Mouse (Mus musculus) brown adipose tissue, adult 24 weeks (tissue): Measurements from ENCODE around the gene Dhx57. TPM values are rescaled to one million over a fixed set of nuclear protein-coding genes. Genes with fewer than 3 reads are reported as not detected.
"Not testable (repeated sequence)": the region's sequence is repeated elsewhere in the genome, so short reads cannot be mapped to it uniquely, and the experiment has no call there.

ENCODE experiments used
- H3K27ac ChIP-seq: fragments of 200-500 bp; replicated peaks from 2 replicates; pipeline ENCODE4 v1.5.1; 2012; ENCODE audit warnings: low read depth, mild to moderate bottlenecking, low read length
- H3K4me1 ChIP-seq: fragments of 200-500 bp; 2 replicates; pipeline ENCODE4 v1.6.1; 2012; ENCODE audit warnings: low read length, mixed read lengths; ENCODE audit not compliant: control insufficient read depth, insufficient read depth, insufficient read length
- H3K4me3 ChIP-seq: fragments of 200-500 bp; 2 replicates; pipeline ENCODE4 v1.5.1; 2012; ENCODE audit warnings: low read depth, mild to moderate bottlenecking, low read length, moderate library complexity; ENCODE audit not compliant: insufficient read depth
- polyA plus RNA-seq: library from polyadenylated mRNA; stranded (reverse); fragments of >200 nt; gene quantifications from 2 replicates; pipeline ENCODE4 v1.2.4, GENCODE M21; 2012; ENCODE audit not compliant: missing spikeins, insufficient read depth, insufficient read length

The Dhx57 gene
- polyA plus RNA-seq, 1 experiment: 4.5 TPM

DNA sequence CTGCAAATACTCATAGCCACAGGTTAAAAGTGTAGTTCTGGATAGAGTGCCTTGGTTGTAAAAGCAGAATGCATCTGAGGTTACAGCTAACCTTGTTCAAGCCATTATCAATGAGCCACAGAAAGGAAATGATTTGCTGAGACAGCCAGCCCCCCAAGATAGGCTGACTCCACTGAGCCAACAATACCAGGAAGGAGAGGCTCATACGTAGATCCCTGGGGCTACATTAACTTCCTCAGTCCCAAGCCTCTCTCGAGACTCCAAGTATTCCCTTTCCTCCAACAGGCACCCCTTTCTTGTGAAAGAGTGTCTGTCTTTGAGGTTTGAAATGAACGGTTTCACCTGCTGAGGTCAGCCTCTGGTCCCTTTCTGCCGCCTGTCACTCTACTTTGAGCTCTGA is 5.8 kb downstream of the Dhx57 start:
- H3K27ac ChIP-seq: peak overlapping the region; percentile 64
- no peak overlapping the region for H3K4me3 ChIP-seq
- H3K4me1 ChIP-seq: 0 out of 2 replicates have a peak, but pooled peaks cover 3% of the 10 kb centered on the region

DNA sequence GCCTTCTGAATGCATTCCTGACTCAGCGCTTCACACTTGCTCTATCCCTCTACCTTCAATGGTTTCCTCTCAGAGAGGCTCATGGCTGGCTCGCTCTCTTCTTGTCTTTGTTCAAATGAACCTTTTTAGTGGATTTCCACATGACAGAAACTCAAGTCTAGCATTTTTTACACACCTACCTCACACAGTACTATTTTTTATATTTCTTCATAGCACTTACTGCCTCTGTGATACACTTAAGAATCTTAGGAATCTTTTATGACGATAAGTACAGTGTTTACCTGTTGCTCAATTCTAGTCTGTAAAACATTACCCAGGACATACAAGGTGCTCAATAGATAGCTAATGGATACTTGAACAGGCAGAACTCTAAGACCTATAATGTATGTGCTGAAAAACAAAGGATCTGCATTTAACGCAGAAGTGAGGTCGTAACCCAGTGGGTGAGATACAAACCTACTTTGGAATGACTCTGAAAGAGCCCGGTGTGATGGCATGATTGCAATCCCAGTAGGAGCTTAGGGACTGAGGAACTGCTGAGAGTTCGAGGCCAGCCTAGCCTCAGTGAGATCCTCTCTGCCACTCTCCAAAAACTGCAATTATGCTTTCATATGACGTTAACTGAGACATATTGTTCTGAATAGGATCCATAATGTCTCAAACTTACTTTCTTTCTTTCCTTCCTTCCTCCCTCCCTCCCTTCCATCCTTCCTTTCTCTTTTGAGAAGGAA is 10.8 kb downstream of the Dhx57 start:
- H3K4me3 ChIP-seq: no peak overlapping the region
- no peak overlapping the region for H3K27ac ChIP-seq

DNA sequence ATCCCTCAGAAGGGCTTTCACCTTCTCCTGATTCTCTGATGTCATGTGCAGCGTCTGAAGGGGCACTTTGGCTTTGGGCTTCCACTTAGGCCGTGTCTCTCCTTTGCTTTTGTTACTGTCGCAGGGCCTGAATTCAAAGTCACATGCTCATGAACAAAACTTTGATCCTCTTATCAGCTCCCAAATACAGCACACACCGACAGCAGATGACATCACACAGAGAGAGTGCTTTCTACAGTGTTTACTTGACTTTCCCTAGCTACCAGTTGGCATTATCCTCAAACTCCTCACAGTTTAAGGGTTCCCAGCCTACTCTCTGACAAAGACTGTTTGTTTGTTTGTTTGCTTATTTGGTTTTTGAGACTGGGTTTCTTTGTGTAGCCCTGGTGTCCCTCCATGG is 12.0 kb downstream of the Dhx57 start:
- no peak overlapping the region for H3K4me3 ChIP-seq
- no peak overlapping the region for H3K27ac ChIP-seq
- H3K4me1 ChIP-seq: no peaks in the 10 kb centered on the region

More for the DNA sequence above, 10.8 kb downstream of the Dhx57 start:
- H3K4me1 ChIP-seq: 0 out of 2 replicates have a peak, but pooled peaks cover 3% of the 10 kb centered on the region

DNA sequence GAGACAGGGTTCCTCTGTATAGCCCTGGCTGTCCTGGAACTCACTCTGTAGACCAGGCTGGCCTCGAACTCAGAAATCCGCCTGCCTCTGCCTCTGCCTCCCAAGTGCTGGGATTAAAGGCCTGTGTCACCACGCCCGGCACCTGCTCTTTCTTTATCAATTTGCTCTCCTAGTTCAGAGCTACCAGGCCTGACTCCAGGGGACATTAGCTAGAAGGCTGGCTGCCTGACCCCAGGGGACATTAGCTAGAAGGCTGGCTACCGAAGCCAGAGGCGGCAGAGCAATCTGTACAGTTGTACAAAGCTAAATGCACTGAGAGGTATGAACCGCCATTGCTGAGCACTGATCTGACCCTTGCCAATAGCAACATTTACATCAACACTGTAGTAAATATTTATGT is 19.7 kb downstream of the Dhx57 start:
- H3K4me3 ChIP-seq, H3K27ac ChIP-seq, H3K4me1 ChIP-seq: not testable (repeated sequence)

DNA sequence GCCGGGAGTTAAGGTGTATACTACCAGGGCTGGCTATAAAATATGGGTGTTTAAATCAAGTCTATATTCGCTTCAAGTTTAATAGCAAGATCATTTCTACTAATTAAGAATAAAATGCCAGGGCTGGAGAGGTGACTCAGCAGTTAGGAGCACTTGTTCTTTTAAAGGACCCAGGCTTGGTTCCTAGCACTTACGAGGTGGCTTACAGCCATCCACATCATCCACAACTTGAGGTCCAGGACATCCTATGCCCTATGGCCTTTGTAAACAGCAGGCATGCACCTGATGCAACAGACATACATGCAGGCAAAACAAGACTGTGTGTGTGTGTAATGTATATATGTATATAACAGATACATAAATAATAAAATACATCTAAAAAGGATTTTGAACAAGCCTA is 22.1 kb downstream of the Dhx57 start:
- Histone ChIP-seq H3K4me1 (no peaks in the 10 kb centered on the region), H3K27ac (no peak overlapping the region), H3K4me3 (no peak overlapping the region)

DNA sequence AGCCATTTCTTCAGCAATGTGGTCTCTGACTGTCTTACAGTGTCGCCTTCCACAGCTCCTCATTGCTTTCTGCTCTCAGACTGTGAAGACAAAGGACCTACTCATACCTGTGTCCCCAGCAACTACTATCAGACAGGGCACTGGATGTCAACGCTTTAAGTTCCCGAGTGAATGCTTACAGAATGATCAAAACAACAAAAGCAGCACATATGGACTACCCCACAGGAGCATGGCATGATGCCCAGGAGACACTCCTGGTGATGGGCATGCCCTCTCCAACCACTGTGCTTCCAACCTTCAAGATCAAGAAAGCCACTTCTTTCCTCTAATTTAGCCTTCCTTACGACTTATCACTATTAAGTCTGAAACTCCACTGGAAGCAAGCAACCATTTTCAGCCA is 23.2 kb downstream of the Dhx57 start:
- Histone ChIP-seq H3K4me1 (no peaks in the 10 kb centered on the region), H3K27ac (no peak overlapping the region), H3K4me3 (no peak overlapping the region)

DNA sequence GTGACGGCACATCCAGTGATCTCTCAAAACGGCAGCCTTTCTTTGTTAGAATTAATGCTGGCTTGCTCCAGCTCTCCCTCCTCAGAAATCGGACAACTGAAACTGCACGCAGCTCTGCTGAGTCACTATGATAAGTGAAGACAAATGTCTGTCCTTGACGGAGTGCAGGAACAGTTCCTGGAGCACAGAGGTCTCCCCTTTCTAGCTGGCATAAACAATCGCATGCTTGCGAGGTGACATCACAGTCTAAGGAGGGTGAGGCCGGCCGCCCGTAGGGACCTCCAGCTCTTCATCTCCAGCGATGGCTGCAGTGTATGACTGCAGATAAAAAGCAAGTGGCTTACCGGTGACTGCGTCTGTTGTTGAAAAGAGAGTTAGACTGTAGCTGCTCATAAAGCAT is 35.1 kb downstream of the Dhx57 start:
- no peak overlapping the region for H3K4me3 ChIP-seq
- no peaks in the 10 kb centered on the region for H3K4me1 ChIP-seq
- peak overlapping the region; percentile 47; the same call in 1 of the 2 replicates for H3K27ac ChIP-seq

DNA sequence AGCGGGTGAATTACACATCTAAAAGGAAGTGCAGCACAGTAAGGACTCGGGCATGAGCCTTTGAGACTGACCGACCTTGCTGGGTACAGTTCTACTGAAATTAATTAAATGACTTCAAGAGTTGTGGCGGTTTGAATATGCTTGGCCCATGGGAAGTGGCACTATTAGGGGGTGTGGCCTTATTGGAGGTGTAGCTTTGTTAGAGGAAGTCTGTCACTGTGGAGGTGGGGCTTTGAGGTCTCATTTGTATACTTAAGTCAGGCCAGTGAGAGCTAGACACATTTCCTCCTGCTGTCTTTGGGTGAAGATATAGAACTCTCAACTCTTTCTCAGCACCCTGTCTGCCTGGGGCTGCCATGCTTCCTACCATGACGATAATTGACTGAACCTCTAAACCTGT is 35.9 kb downstream of the Dhx57 start:
- 0 out of 2 replicates have a peak overlapping the region, but pooled peaks have one; percentile 16 for H3K27ac ChIP-seq
- H3K4me3 ChIP-seq: no peak overlapping the region
- H3K4me1 ChIP-seq: no peaks in the 10 kb centered on the region

DNA sequence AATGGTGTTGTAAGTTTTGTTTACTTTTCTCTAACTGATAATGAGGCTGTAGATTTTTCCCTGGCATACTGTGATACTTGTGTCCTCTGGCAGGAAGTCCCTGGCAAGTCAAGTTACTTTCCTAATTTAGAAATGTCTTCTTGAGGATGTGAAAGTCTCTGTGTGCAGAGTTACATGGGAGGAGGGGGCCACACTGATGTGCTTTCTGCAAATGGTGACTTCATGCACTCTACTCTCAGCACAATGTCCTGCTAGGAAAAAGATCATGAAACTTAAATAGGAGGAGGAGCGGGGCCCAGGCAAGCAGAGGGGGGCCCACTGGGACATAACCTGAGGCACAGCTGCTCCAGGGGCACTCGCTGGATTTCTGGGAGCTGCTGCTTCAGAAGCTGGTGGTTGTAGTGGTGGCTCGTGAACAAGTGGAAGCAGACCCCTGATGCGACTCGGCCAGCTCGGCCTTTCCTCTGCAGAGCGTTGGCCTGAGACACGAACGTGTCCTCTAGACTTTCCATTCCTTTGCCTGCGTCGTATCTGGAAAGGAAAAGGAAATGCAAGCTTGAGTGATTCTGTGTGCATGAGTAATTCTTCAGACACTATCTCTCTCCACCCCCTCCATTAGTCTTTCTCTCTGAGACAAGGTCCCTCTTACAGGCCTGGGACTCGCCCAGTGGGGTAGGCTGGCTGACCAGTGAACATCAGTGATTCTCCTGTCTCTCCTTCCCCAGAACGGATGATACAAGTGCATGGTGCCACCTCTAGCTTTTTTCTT is 37.3 kb downstream of the Dhx57 start:
- Histone ChIP-seq H3K4me1 (no peaks in the 10 kb centered on the region), H3K27ac (peak overlapping the region; percentile 35; the same call in 1 of the 2 replicates), H3K4me3 (no peak overlapping the region)

DNA sequence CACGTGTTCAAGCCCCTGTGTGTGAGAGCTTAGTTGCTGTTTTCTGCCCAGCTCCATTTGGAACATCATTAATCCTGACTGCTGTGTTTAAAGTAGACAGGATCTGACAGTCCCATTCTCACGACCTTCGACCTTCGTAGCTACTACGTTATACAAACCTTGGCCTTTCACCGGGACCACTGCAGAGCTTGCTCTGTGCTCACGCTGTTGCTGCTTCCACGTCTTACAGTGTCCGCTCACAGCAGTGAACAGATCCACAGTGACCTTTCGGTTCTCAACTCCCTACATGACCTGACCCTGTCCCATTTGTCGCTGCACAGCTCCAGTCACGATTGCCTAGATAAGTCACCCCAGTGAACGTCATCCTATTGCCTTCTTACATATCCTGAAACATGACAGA is 47.2 kb downstream of the Dhx57 start:
- no peak overlapping the region for H3K4me3 ChIP-seq
- no peaks in the 10 kb centered on the region for H3K4me1 ChIP-seq

DNA sequence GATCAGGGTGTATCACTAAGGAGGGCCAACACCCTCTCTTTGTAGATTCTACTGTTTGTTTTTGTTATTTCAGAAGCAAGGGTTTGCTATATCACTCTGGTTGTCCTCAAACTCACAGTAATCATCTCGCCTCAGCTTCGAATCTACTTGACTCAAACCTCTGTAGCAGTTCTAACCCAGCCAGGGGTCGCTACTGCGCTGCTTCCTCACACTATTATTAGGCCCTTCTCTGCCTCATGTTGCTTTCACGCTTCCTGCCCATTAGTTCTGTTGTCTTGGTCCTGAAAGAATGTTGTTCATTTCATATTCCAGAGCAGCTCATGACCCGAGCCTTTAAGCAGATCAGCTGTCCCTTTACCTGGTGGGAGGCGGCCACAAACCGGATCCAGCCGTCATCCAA is 48.7 kb downstream of the Dhx57 start:
- H3K27ac ChIP-seq: no peak overlapping the region
- no peak overlapping the region for H3K4me3 ChIP-seq
- no peaks in the 10 kb centered on the region for H3K4me1 ChIP-seq

More for the DNA sequence above, 47.2 kb downstream of the Dhx57 start:
- H3K27ac ChIP-seq: no peak overlapping the region

DNA sequence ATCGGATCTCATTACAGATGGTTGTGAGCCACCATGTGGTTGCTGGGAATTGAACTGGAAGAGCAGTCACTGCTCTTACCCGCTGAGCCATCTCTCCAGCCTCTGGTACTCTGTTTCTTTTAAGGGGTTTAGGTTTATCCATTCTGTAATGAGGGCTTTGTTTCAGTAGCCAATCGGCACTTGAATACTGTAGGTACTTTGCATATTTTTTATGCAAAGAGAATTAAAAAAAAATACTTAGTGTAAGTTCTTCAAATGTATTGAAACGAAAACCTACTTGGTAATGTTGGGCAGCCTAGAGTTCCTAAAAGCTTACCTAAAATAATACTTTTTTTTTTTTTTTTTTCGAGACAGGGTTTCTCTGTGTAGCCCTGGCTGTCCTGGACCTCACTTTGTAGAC is 52.8 kb downstream of the Dhx57 start:
- H3K4me3 ChIP-seq: no peak overlapping the region
- no peaks in the 10 kb centered on the region for H3K4me1 ChIP-seq
- no peak overlapping the region for H3K27ac ChIP-seq

DNA sequence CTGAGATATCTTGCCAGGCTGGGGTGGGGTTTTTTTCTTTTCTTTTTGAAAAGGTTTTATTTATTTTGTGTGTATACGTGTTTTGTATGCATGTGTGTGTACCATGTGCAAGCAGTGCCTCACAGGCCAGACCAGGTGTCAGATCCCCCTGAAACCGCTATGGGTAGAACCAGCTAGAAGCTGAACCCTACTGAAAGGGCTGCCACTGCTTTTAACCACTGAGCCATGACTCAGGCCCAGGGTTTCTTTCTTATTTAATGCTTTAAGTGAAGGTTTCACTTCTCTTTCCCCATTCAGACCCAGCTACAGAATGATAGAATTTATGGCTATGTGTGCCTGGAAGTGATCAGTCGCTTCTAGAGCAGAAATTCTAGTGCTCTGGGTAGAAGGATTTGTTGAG is 53.5 kb downstream of the Dhx57 start:
- no peak overlapping the region for H3K27ac ChIP-seq
- no peak overlapping the region for H3K4me3 ChIP-seq

DNA sequence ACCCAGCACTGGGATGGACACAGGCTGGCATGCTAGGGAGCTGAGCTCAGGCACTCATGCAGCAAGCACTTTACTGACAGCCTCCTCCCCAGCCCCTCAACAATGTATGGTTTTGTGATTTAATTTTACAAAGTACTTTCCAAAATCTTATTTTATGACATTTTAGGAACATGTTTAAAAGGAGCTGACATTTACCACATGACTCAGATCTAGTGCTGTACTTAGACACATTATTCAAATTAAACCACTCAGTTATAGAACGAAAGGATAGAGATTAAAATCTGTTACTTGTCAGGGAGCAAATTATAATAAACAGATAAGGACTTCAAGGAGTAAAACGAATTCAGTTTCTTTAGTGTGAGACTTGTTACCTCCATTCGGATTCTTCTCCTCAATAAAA is 54.8 kb downstream of the Dhx57 start:
- no peaks in the 10 kb centered on the region for H3K4me1 ChIP-seq
- no peak overlapping the region for H3K27ac ChIP-seq
- no peak overlapping the region for H3K4me3 ChIP-seq

More for the DNA sequence above, 53.5 kb downstream of the Dhx57 start:
- no peaks in the 10 kb centered on the region for H3K4me1 ChIP-seq

DNA sequence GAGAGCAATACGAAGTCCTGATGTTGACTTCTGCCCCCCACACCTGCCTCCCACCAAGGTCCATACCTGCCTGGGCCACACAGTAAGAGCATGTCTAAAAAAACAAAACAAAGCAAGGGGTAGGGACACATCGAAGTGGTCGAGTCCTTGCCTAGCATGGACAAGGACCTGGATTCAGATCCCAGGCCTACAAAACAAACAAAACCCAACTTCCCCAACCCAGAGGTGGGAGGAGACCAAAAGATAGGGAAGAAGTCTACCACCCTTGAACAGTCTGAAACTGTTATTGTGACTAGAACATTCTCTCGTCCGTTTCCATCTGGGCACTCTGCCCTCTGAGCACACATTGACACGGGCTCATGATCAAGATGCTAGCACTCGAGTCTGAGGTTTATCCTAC is 55.9 kb downstream of the Dhx57 start:
- Histone ChIP-seq H3K4me1 (no peaks in the 10 kb centered on the region), H3K27ac (no peak overlapping the region), H3K4me3 (no peak overlapping the region)

DNA sequence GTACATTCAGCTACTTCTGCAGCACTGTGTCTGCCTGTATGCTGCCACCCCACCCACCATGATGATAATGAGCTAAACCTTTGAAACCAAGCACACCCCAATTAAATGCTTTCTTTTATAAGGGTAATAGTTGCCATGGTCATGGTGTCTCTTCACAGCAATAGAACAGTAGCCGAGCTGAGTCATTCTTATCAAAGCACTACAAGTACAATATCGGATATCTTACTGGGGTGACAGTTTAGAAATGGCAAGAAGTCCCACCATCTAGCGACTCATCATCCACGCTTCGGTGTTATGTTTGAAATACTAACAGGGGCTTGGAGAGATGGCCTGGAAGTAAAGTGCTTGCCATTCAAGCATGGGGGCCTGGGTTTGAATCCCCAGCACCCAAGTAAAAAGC is 56.4 kb downstream of the Dhx57 start:
- H3K4me1 ChIP-seq: no peaks in the 10 kb centered on the region
- H3K4me3 ChIP-seq: no peak overlapping the region
- no peak overlapping the region for H3K27ac ChIP-seq
